Mouse (Mus musculus) CH12.LX (cell line): ENCODE measurements around the gene Dthd1.

Experiments used
- EP300 ChIP-seq: IDR thresholded peaks from 2 replicates; pipeline ENCODE4 v1.6.1; 2011; ENCODE audit warnings: low read length, improper control_type of control experiment
- JUND ChIP-seq: conservative IDR thresholded peaks from 2 replicates; pipeline ENCODE4 v1.6.1; 2011; ENCODE audit warnings: low read depth, low read length, improper control_type of control experiment
- NRF1 ChIP-seq: IDR thresholded peaks from 2 replicates; pipeline ENCODE4 v1.6.1; 2014; ENCODE audit warnings: low read depth, mild to moderate bottlenecking, inconsistent platforms, low read length, improper control_type of control experiment, moderate library complexity
- POLR2A ChIP-seq: IDR thresholded peaks from 2 replicates; pipeline ENCODE4 v1.6.1; 2011; ENCODE audit warnings: low read depth, mild to moderate bottlenecking, improper control_type of control experiment, low read length
- RCOR1 ChIP-seq: conservative IDR thresholded peaks from 2 replicates; pipeline ENCODE4 v1.6.1; 2012; ENCODE audit warnings: low read depth, mild to moderate bottlenecking, inconsistent platforms, low read length, improper control_type of control experiment
- ZNF384 ChIP-seq: IDR thresholded peaks from 2 replicates; pipeline ENCODE4 v1.6.1; 2012; ENCODE audit warnings: low read depth, low read length, improper control_type of control experiment, inconsistent platforms

GRCm38 (mm10) chr5:62819567-62819966 lies 5.9 kb downstream of the Dthd1 start:
- no peak for TF ChIP-seq JUND
- TF ChIP-seq POLR2A: no peak
- TF ChIP-seq ZNF384: no peak
- no peak for TF ChIP-seq RCOR1
- no peak for TF ChIP-seq NRF1
- peak; percentile 55; the same call in 1 of the 2 replicates for TF ChIP-seq EP300
